Comparison of ENCODE assay signal across 9 mouse cellular contexts in the genomic region with DNA sequence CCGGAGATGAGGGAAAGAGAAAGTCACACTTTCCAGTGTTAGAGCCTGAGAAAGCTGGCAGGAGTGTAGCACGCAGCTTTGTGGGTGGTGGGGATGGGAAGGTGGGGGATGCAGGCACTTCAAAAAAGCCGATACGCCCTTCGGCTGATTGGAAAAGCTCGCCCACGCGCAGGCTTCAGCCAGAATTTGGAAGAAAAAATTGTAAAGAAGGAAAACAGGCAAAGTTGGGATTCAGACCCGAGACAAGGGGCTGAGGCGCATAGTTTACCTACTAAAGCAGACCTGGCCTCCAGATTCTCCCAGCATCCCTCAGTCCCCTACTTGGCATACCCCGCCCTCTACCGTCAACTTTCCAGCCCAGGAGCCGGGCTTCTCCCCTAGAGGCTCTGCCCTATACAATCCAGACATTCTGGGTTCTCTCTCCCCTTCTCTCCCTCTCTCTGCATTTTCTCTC. TPM values are rescaled to one million over a fixed set of nuclear protein-coding genes. Genes with fewer than 3 reads are reported as not detected.
DNase-seq lines count a peak whose midpoint lies in the region; ATAC-seq and TF ChIP-seq lines count a peak whose summit lies in the region.
"Had no signal": no experiment of that assay in that cellular context is flagged by ENCODE, and none has a peak within 500 bp of the region (broad histone marks: within the 10 kb centered on the region; RNA-seq: fewer than 3 reads in every experiment).

No protein-coding gene starts in this region.

- peak; percentile 36 for TF ChIP-seq CTCF in kidney, postnatal 0 days (IDR thresholded peaks at IDR 0.05; ENCODE audit: low read depth)
- peak; percentile 18; the same call in 1 of the 2 replicates for TF ChIP-seq CTCF in stomach, postnatal 0 days (IDR thresholded peaks at IDR 0.05; ENCODE audit: low read depth)

- no peaks in the 10 kb centered on the region for H3K27me3 ChIP-seq in kidney, postnatal 0 days (ENCODE audit: insufficient read depth, low read length)
- H3K27me3 ChIP-seq in forebrain, embryonic 12.5 days: 0 out of 2 replicates have a peak, but pooled peaks cover 9% of the 10 kb centered on the region
- no peaks in the 10 kb centered on the region for H3K27me3 ChIP-seq in stomach, postnatal 0 days (ENCODE audit: control insufficient read depth, insufficient read depth, low read length)

- no peaks in the 10 kb centered on the region for H3K4me1 ChIP-seq in kidney, postnatal 0 days (replicated peaks; ENCODE audit: insufficient read depth, low read length)
- H3K4me1 ChIP-seq in forebrain, embryonic 12.5 days: peaks cover 8% of the 10 kb centered on the region
- no peaks in the 10 kb centered on the region for H3K4me1 ChIP-seq in stomach, postnatal 0 days (replicated peaks; ENCODE audit: control insufficient read depth, insufficient read depth)

- peak overlapping the region; percentile 58 for H3K4me2 ChIP-seq in kidney, postnatal 0 days (ENCODE audit: low read length)
- H3K4me2 ChIP-seq in forebrain, embryonic 12.5 days: peak overlapping the region; percentile 56
- H3K4me2 ChIP-seq in stomach, postnatal 0 days (replicated peaks; ENCODE audit: low read depth): peak overlapping the region; percentile 41

- H3K4me3 ChIP-seq in kidney, postnatal 0 days (replicated peaks; ENCODE audit: low read depth, low read length): peak overlapping the region; percentile 20
- peak overlapping the region; percentile 33 for H3K4me3 ChIP-seq in forebrain, embryonic 12.5 days (replicated peaks)
- peak overlapping the region; percentile 22 for H3K4me3 ChIP-seq in stomach, postnatal 0 days (ENCODE audit: low read depth, low read length)

- no peak overlapping the region for H3K27ac ChIP-seq in kidney, postnatal 0 days
- H3K27ac ChIP-seq in forebrain, embryonic 12.5 days: peak overlapping the region; percentile 56; the same call in 1 of the 2 replicates
- no peak overlapping the region for H3K27ac ChIP-seq in stomach, postnatal 0 days (replicated peaks)

- H3K36me3 ChIP-seq in kidney, postnatal 0 days (ENCODE audit: insufficient read depth, low read length): no peaks in the 10 kb centered on the region
- H3K36me3 ChIP-seq in forebrain, embryonic 12.5 days (replicated peaks): no peaks in the 10 kb centered on the region
- H3K36me3 ChIP-seq in stomach, postnatal 0 days (ENCODE audit: control insufficient read depth, insufficient read depth, low read length): no peaks in the 10 kb centered on the region

- peak; percentile 49 for ATAC-seq in kidney, postnatal 0 days (replicated peaks; ENCODE audit: low FRiP score, low read depth)
- ATAC-seq in forebrain, embryonic 12.5 days (ENCODE audit: low FRiP score): peak; percentile 83; the same call in 1 of the 2 replicates
- no peak for ATAC-seq in stomach, postnatal 0 days (ENCODE audit: low FRiP score, low TSS enrichment)
- no peak for ATAC-seq in erythroblast, adult 5-6 weeks (replicated peaks; ENCODE audit: low FRiP score, poor library complexity, severe bottlenecking)

- peaks cover 4% of the 10 kb centered on the region; the same call in 1 of the 2 replicates for H3K9me3 ChIP-seq in kidney, postnatal 0 days (replicated peaks; ENCODE audit: low read length)
- peaks cover 13% of the 10 kb centered on the region for H3K9me3 ChIP-seq in forebrain, embryonic 12.5 days
- H3K9me3 ChIP-seq in stomach, postnatal 0 days (ENCODE audit: control insufficient read depth, low read length): 0 out of 2 replicates have a peak, but pooled peaks cover 2% of the 10 kb centered on the region

- peak; percentile 57 for DNase-seq in kidney, postnatal 0 days (ENCODE audit: low spot score)
- no peak for DNase-seq in kidney, adult 9 months
- peak; percentile 44 for DNase-seq in layer of hippocampus, adult 9-11 months
- DNase-seq in mesoderm, embryonic 11.5 days (ENCODE audit: low read depth, low spot score): peak; percentile 27
- peak; percentile 32 for DNase-seq in stomach, postnatal 0 days (ENCODE audit: low spot score)
- DNase-seq in yolk sac, embryonic 10.5 days (ENCODE audit: low spot score): no peak

- peak overlapping the region; percentile 35; the same call in 1 of the 2 replicates for H3K9ac ChIP-seq in kidney, postnatal 0 days (ENCODE audit: low read depth, low read length)
- peak overlapping the region; percentile 44 for H3K9ac ChIP-seq in forebrain, embryonic 12.5 days
- no peak overlapping the region for H3K9ac ChIP-seq in stomach, postnatal 0 days (ENCODE audit: low read length)

- TF ChIP-seq EP300 in stomach, postnatal 0 days (optimal IDR thresholded peaks at IDR 0.05): no peak

- 5% methylated on average over 13 of the region's 13 CpGs for WGBS in kidney, postnatal 0 days
- WGBS in forebrain, embryonic 12.5 days: 7% methylated on average over 13 of the region's 13 CpGs
- 12% methylated on average over 13 of the region's 13 CpGs for WGBS in stomach, postnatal 0 days

RNA-seq across cellular contexts. Expression of a gene that starts 8.0 kb away (rescaled TPM):
- polyA plus RNA-seq in kidney, postnatal 0 days (2015; fragmentation: Nextera tagmentation; extraction: Ambion mirVana): 0.27 and 0.45 TPM in 2 replicates
- not detected in 2 replicates for polyA plus RNA-seq in forebrain, embryonic 12.5 days (2016; fragmentation: Nextera tagmentation; extraction: Ambion mirVana)
- 0.15 and 0.42 TPM in 2 replicates for polyA plus RNA-seq in stomach, postnatal 0 days (2015; fragmentation: Nextera tagmentation; extraction: Ambion mirVana)
- not detected in 2 replicates for total RNA-seq in erythroblast, adult 5-6 weeks (2015; ENCODE audit: low replicate concordance)
- total RNA-seq in erythroblast, adult 5-6 weeks (2017; ENCODE audit: low replicate concordance): not detected in 2 replicates
- total RNA-seq: layer of hippocampus, postnatal 14 days had no signal

RNA-seq across cellular contexts. Expression of a gene that starts 9.2 kb away (rescaled TPM):
- 9.8 and 10.0 TPM in 2 replicates for polyA plus RNA-seq in kidney, postnatal 0 days (2015; fragmentation: Nextera tagmentation; extraction: Ambion mirVana)
- polyA plus RNA-seq in forebrain, embryonic 12.5 days (2016; fragmentation: Nextera tagmentation; extraction: Ambion mirVana): 17.8 and 19.0 TPM in 2 replicates
- polyA plus RNA-seq in stomach, postnatal 0 days (2015; fragmentation: Nextera tagmentation; extraction: Ambion mirVana): 4.8 and 5.5 TPM in 2 replicates
- total RNA-seq in erythroblast, adult 5-6 weeks (2015; ENCODE audit: low replicate concordance): 1.0 TPM in 1 of 2 replicates, not detected in the other
- 0.34 and 1.3 TPM in 2 replicates for total RNA-seq in erythroblast, adult 5-6 weeks (2017; ENCODE audit: low replicate concordance)

RNA-seq across cellular contexts. Expression of a gene that starts 23.3 kb away (rescaled TPM):
- not detected in 2 replicates for polyA plus RNA-seq in kidney, postnatal 0 days (2015; fragmentation: Nextera tagmentation; extraction: Ambion mirVana)
- polyA plus RNA-seq in forebrain, embryonic 12.5 days (2016; fragmentation: Nextera tagmentation; extraction: Ambion mirVana): not detected in 2 replicates
- polyA plus RNA-seq in stomach, postnatal 0 days (2015; fragmentation: Nextera tagmentation; extraction: Ambion mirVana): 196 and 201 TPM in 2 replicates
- total RNA-seq in erythroblast, adult 5-6 weeks (2015; ENCODE audit: low replicate concordance): not detected in 2 replicates
- total RNA-seq in erythroblast, adult 5-6 weeks (2017; ENCODE audit: low replicate concordance): not detected in 2 replicates
- total RNA-seq: layer of hippocampus, postnatal 14 days had no signal

RNA-seq across cellular contexts. Expression of a gene that starts 24.7 kb away (rescaled TPM):
- polyA plus RNA-seq in kidney, postnatal 0 days (2015; fragmentation: Nextera tagmentation; extraction: Ambion mirVana): 22.9 and 24.6 TPM in 2 replicates
- 44.5 and 44.8 TPM in 2 replicates for polyA plus RNA-seq in forebrain, embryonic 12.5 days (2016; fragmentation: Nextera tagmentation; extraction: Ambion mirVana)
- 12.9 and 13.8 TPM in 2 replicates for polyA plus RNA-seq in stomach, postnatal 0 days (2015; fragmentation: Nextera tagmentation; extraction: Ambion mirVana)
- total RNA-seq in erythroblast, adult 5-6 weeks (2015; ENCODE audit: low replicate concordance): 1.2 and 2.1 TPM in 2 replicates
- 0.77 and 4.0 TPM in 2 replicates for total RNA-seq in erythroblast, adult 5-6 weeks (2017; ENCODE audit: low replicate concordance)

RNA-seq across cellular contexts. Expression of a gene that starts 44.4 kb away (rescaled TPM):
- 8.0 and 9.6 TPM in 2 replicates for polyA plus RNA-seq in kidney, postnatal 0 days (2015; fragmentation: Nextera tagmentation; extraction: Ambion mirVana)
- 1.1 and 1.4 TPM in 2 replicates for polyA plus RNA-seq in forebrain, embryonic 12.5 days (2016; fragmentation: Nextera tagmentation; extraction: Ambion mirVana)
- polyA plus RNA-seq in stomach, postnatal 0 days (2015; fragmentation: Nextera tagmentation; extraction: Ambion mirVana): 15.5 and 17.0 TPM in 2 replicates
- 102 and 125 TPM in 2 replicates for total RNA-seq in erythroblast, adult 5-6 weeks (2015; ENCODE audit: low replicate concordance)
- total RNA-seq in erythroblast, adult 5-6 weeks (2017; ENCODE audit: low replicate concordance): 244 and 272 TPM in 2 replicates

Comparison
In these comparisons a context has a peak if more than half of its experiments do, and no peak if none do; other contexts are left out.
1. DNase-seq: peak in kidney, postnatal 0 days (single experiment), layer of hippocampus, adult 9-11 months (single experiment), mesoderm, embryonic 11.5 days (single experiment) and stomach, postnatal 0 days (single experiment); none in kidney, adult 9 months (single experiment) and yolk sac, embryonic 10.5 days (single experiment).
2. ATAC-seq: peak in kidney, postnatal 0 days (single experiment) and forebrain, embryonic 12.5 days (single experiment); none in stomach, postnatal 0 days (single experiment) and erythroblast, adult 5-6 weeks (single experiment).
3. RNA of a gene that starts 23.3 kb away (polyA plus RNA-seq): 196 to 201 TPM in stomach, postnatal 0 days; not detected in kidney, postnatal 0 days and not detected in forebrain, embryonic 12.5 days; every median in the first group is over 100 times any median in the second.
4. Peak in every context shown above with its lines, with median percentiles within 50 percentile points of each other: H3K4me2 ChIP-seq and H3K4me3 ChIP-seq.